Mouse (Mus musculus) forebrain, postnatal 0 days (tissue): Measurements from ENCODE around the gene Mettl7b. TPM values are rescaled to one million over a fixed set of nuclear protein-coding genes. Genes with fewer than 3 reads are reported as not detected.
"Not testable (repeated sequence)": the region's sequence is repeated elsewhere in the genome, so short reads cannot be mapped to it uniquely, and the experiment has no call there.

Experiments used
- ATAC-seq: fragments of 200-750 bp; cut with Nextera tagmentation; 2 replicates; pipeline ENCODE4 v1.8.0; 2017; ENCODE audit warnings: mild to moderate bottlenecking, moderate library complexity
- DNase-seq: peaks from one replicate; pipeline ENCODE4 v3.0.0-alpha.2; 2015
- H3K27ac ChIP-seq: fragments of 300-500 bp; sonication (generic); 2 replicates; pipeline ENCODE4 v1.5.1; 2014; ENCODE audit warnings: low read depth, mild to moderate bottlenecking, antibody characterized with exemption, low read length, moderate library complexity, mixed read lengths
- H3K27me3 ChIP-seq: fragments of 300-500 bp; sonication (generic); 2 replicates; pipeline ENCODE4 v1.6.1; 2014; ENCODE audit warnings: mild to moderate bottlenecking, low read length, mixed read lengths; ENCODE audit not compliant: insufficient read depth
- H3K36me3 ChIP-seq: fragments of 300-500 bp; sonication (generic); 2 replicates; pipeline ENCODE4 v1.6.1; 2014; ENCODE audit warnings: mild to moderate bottlenecking, moderate library complexity; ENCODE audit not compliant: insufficient read depth
- H3K4me1 ChIP-seq: fragments of 300-500 bp; sonication (generic); 2 replicates; pipeline ENCODE4 v1.6.1; 2014; ENCODE audit warnings: antibody characterized with exemption; ENCODE audit not compliant: insufficient read depth
- H3K4me2 ChIP-seq: fragments of 300-500 bp; sonication (generic); 2 replicates; pipeline ENCODE4 v1.6.1; 2014; ENCODE audit warnings: low read depth, mild to moderate bottlenecking, moderate library complexity
- H3K4me3 ChIP-seq: fragments of 300-500 bp; sonication (generic); 2 replicates; pipeline ENCODE4 v1.5.1; 2014; ENCODE audit warnings: low read depth, low read length, mixed read lengths
- H3K9ac ChIP-seq: fragments of 300-500 bp; sonication (generic); 2 replicates; pipeline ENCODE4 v1.6.1; 2014; ENCODE audit warnings: mild to moderate bottlenecking
- H3K9me3 ChIP-seq: fragments of 300-500 bp; sonication (generic); 2 replicates; pipeline ENCODE4 v1.6.1; 2016; ENCODE audit warnings: low read length
- CTCF ChIP-seq: sonication (generic); IDR thresholded peaks from 2 replicates; pipeline ENCODE4 v1.5.1; 2016; ENCODE audit warnings: antibody characterized with exemption, control low read depth, low read depth
- WGBS: fragments of 180-500 bp; shearing (Covaris S2); extraction: QIAGEN DNeasy Blood & Tissue Kit; methylation state at CpG from one replicate; pipeline ENCODE4 v1.1.7; 2014; 5-methylcytosine and 5-hydroxymethylcytosine counted together
- polyA plus RNA-seq: library from polyadenylated mRNA; unstranded; fragments of >200 nt; fragmentation: Nextera tagmentation; extraction: Ambion mirVana; gene quantifications from 2 replicates; pipeline ENCODE4 v1.2.1, GENCODE M21; 2015
- total RNA-seq: library from RNA; depleted of rRNA; stranded (reverse); fragments of >200 nt; gene quantifications from 2 replicates; pipeline ENCODE4 v1.2.3, GENCODE M21; 2014; rRNA removed

The Mettl7b gene
- not detected in 2 replicates for total RNA-seq
- polyA plus RNA-seq: not detected in 2 replicates

GRCm38 (mm10) chr10:128960590-128961584, at the start of gene Mettl7b:
Gene Mettl7b, minus strand, starts transcription at chr10:128960988.
- no peak within 1 kb of the TSS for H3K4me3 ChIP-seq
- H3K4me1 ChIP-seq: no peaks in the 10 kb centered on the region
- H3K9me3 ChIP-seq: no peaks in the 10 kb centered on the region
- no peak within 1 kb of the TSS for H3K4me2 ChIP-seq
- H3K36me3 ChIP-seq: no peaks in the 10 kb centered on the region
- H3K9ac ChIP-seq: no peak within 1 kb of the TSS
- 88% methylated on average over 12 of the region's 12 CpGs for WGBS
- TF ChIP-seq CTCF: no peak
- ATAC-seq (no peak), DNase-seq (no peak)
- H3K27ac ChIP-seq: no peak within 1 kb of the TSS
- no peaks in the 10 kb centered on the region for H3K27me3 ChIP-seq

GRCm38 (mm10) chr10:129010288-129010841, 49.6 kb upstream of the Mettl7b start, which contains the start of gene Olfr763:
Gene Olfr763, plus strand, starts transcription at chr10:129010791.
- no peak for ATAC-seq
- no peaks in the 10 kb centered on the region for H3K27me3 ChIP-seq
- WGBS: 66% methylated on average over 2 of the region's 2 CpGs

GRCm38 (mm10) chr10:129004032-129004920, 43.5 kb upstream of the Mettl7b start:
- no peaks in the 10 kb centered on the region for H3K4me1 ChIP-seq
- H3K9ac ChIP-seq: no peak overlapping the region
- DNase-seq (no peak), ATAC-seq (no peak)
- no peak overlapping the region for H3K27ac ChIP-seq
- no peak overlapping the region for H3K4me3 ChIP-seq
- H3K36me3 ChIP-seq: no peaks in the 10 kb centered on the region
- WGBS: 72% methylated on average over 14 of the region's 14 CpGs
- H3K4me2 ChIP-seq: no peak overlapping the region
- no peaks in the 10 kb centered on the region for H3K27me3 ChIP-seq
- H3K9me3 ChIP-seq: no peaks in the 10 kb centered on the region
- no peak for TF ChIP-seq CTCF

More at GRCm38 (mm10) chr10:129010288-129010841, 49.6 kb upstream of the Mettl7b start, which contains the start of gene Olfr763:
- Histone ChIP-seq H3K27ac (no peak within 1 kb of the TSS), H3K36me3 (no peaks in the 10 kb centered on the region), H3K9me3 (no peaks in the 10 kb centered on the region), H3K4me2 (no peak within 1 kb of the TSS), H3K4me3 (no peak within 1 kb of the TSS), H3K9ac (no peak within 1 kb of the TSS), H3K4me1 (no peaks in the 10 kb centered on the region)
- no peak for TF ChIP-seq CTCF
- DNase-seq: no peak

- WGBS: 79% methylated on average over 4 of the region's 4 CpGs
- ATAC-seq: no peak
These were observed 35.8 kb upstream of the Mettl7b start for GRCm38 (mm10) chr10:128996523-128997040.

GRCm38 (mm10) chr10:128995796-128996195, 35.0 kb upstream of the Mettl7b start:
- 97% methylated on average over 1 of the region's 1 CpGs for WGBS
- H3K4me3 ChIP-seq: no peak overlapping the region
- no peaks in the 10 kb centered on the region for H3K27me3 ChIP-seq
- no peak overlapping the region for H3K27ac ChIP-seq
- H3K4me1 ChIP-seq: no peaks in the 10 kb centered on the region
- no peak overlapping the region for H3K9ac ChIP-seq
- H3K4me2 ChIP-seq: no peak overlapping the region
- DNase-seq (no peak), ATAC-seq (no peak)
- no peaks in the 10 kb centered on the region for H3K9me3 ChIP-seq
- H3K36me3 ChIP-seq: no peaks in the 10 kb centered on the region
- no peak for TF ChIP-seq CTCF

More at GRCm38 (mm10) chr10:128996523-128997040, 35.8 kb upstream of the Mettl7b start:
- Histone ChIP-seq H3K9ac (no peak overlapping the region), H3K4me3 (no peak overlapping the region), H3K4me1 (no peaks in the 10 kb centered on the region), H3K27ac (no peak overlapping the region), H3K4me2 (no peak overlapping the region), H3K27me3 (no peaks in the 10 kb centered on the region), H3K9me3 (no peaks in the 10 kb centered on the region), H3K36me3 (no peaks in the 10 kb centered on the region)
- no peak for TF ChIP-seq CTCF
- DNase-seq: no peak

- Histone ChIP-seq H3K9me3 (no peaks in the 10 kb centered on the region), H3K4me3 (no peak overlapping the region), H3K4me2 (no peak overlapping the region), H3K27me3 (no peaks in the 10 kb centered on the region), H3K4me1 (no peaks in the 10 kb centered on the region), H3K36me3 (no peaks in the 10 kb centered on the region), H3K27ac (no peak overlapping the region), H3K9ac (no peak overlapping the region)
- TF ChIP-seq CTCF: no peak
- DNase-seq (no peak), ATAC-seq (no peak)
These were observed 30.2 kb upstream of the Mettl7b start for GRCm38 (mm10) chr10:128990994-128991393.

GRCm38 (mm10) chr10:128990129-128990850, 29.5 kb upstream of the Mettl7b start:
- ATAC-seq, DNase-seq, H3K9ac ChIP-seq, H3K9me3 ChIP-seq, H3K4me2 ChIP-seq, H3K4me3 ChIP-seq, H3K4me1 ChIP-seq, H3K27ac ChIP-seq, H3K36me3 ChIP-seq, H3K27me3 ChIP-seq: not testable (repeated sequence)
- 67% methylated on average over 6 of the region's 10 CpGs for WGBS

GRCm38 (mm10) chr10:128989131-128989530, 28.3 kb upstream of the Mettl7b start, which contains the start of gene Olfr9:
Gene Olfr9, plus strand, starts transcription at chr10:128989431.
- not testable (repeated sequence) for H3K27ac ChIP-seq, H3K9ac ChIP-seq, H3K27me3 ChIP-seq, DNase-seq, H3K4me3 ChIP-seq, H3K4me2 ChIP-seq, H3K4me1 ChIP-seq, H3K9me3 ChIP-seq, ATAC-seq, H3K36me3 ChIP-seq
- 57% methylated on average over 1 of the region's 1 CpGs for WGBS
